Mouse (Mus musculus) gastrocnemius, adult 8-10 months (tissue): ENCODE results near the gene Mob3b. TPM values are rescaled to one million over a fixed set of nuclear protein-coding genes. Genes with fewer than 3 reads are reported as not detected.

ENCODE experiments used
- DNase-seq, 2 experiments: peaks; one replicate each; pipeline ENCODE4 v3.0.0; 2022; ENCODE audit warnings: low spot score in 2 of 2
- total RNA-seq, 4 experiments: library from RNA; stranded (reverse); gene quantifications; 2 replicates each; pipeline ENCODE4 v1.2.4; 2022

Mob3b gene
- total RNA-seq, 4 experiments from 2014 or later = 0.19 to 1.5 (median 0.50) TPM

- no peak for DNase-seq
Measured at GRCm38 (mm10) chr4:35114950-35115349, 42.3 kb downstream of the Mob3b start.

GRCm38 (mm10) chr4:35113516-35114248 is 43.6 kb downstream of the Mob3b start:
- no peak for DNase-seq

DNA sequence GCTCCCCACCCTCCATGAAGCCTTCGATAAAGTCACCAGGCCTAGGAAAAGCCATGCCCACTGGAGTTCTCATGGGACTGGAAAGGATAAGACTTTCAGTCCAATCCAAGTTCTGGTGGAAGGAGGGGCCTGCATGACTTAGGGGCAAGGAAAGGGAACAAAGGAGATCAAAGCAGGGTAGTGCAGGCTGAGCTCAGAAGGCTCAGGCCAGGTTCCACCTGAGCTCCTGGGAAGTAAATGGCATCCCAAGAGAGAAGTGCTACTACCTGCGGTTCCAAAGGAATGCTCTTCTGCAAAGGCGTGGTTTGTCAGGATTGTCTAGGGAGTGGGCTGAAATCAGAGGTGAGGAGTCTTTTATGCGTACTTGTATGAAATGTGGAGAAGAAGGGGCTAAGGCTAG is 44.8 kb downstream of the Mob3b start:
- no peak for DNase-seq

DNA sequence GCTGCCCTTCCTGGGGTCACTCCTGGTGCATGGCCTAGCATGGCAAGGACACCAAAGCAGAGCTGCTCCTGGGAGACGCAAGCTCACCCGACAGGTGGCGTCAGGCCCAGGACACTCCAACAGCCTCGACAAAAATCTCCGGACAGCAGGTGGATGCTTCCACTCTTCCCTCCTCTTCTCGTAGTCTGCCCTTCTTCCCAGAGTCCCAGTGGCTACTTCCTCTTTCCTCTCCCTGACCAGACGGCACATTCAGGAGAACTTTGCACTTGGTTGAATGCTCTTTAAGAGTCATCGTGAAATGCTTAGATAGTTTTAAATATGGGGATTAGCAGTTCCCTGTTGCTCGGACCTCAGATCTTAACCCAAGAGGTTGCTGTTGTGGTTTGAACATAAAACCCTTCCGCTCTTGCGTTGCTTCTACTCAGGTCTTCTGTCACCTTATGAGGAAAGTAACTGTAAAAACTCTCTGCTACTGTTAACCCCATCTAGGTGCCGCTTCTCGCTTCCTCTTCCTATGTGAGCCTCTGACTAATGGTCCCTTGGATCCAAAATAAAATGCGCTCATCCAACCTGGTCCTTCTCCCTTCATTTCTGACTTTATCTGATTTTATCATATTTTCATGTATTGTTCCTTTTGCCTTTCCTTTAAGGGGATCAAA is 52.0 kb downstream of the Mob3b start:
- DNase-seq = no peak

DNA sequence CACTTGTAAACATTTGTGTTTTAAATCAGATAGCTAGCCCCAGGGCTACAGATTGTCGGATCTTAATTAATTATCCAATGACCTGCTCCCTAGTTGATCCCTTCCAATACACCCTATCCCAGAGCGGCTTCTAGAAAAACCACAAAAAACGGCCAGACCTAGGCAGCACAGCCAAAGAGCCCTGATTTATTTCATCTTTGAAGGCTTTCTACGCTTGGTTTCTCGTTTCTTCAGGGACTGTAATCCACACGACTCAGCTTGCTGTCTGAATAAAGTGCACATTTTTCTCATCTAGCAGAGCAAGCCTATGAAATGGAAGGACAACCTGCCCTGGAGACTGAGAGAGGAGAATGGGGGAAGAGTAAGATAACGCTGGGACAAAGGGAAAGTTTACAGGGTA is 56.1 kb downstream of the Mob3b start:
- DNase-seq = no peak

- peak; percentile 44 to 69 for DNase-seq
Measured at GRCm38 (mm10) chr4:35099865-35100780, 57.2 kb downstream of the Mob3b start.

DNA sequence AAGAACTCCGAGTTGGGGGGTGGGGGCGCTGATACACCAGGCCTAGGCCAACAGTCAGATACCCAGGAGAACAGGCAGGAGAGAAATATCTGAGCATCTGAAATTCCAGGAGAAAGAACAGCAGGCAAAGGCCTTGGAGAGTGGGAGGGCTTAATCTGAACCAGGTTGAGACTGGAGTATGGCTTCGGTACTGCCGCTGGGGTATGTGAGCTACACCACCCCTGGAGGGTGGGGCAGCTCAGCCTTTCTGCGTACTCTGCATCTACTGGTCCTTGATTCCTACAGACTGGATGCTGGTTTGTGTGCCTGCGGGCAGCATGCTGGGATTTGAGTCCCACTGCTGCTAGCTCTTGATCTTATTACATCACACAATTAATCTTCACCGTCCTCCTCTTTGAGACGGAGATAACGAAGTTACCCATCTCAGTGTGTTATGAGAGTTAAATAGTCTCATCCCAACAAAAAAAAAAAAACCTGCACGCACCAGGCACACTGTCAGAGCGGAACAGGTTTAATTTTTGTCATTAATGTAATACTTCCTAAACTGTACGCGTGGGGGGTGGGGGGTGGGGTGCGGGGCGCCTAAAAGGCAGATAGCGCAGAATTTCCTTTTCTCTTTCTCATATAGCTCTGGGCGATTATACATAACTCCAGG is 57.9 kb downstream of the Mob3b start:
- no peak for DNase-seq

- DNase-seq = no peak
Measured at GRCm38 (mm10) chr4:35098552-35098951, 58.7 kb downstream of the Mob3b start.

GRCm38 (mm10) chr4:35096226-35097175 is 60.8 kb downstream of the Mob3b start:
- no peak for DNase-seq

- no peak for DNase-seq
Measured at GRCm38 (mm10) chr4:35092457-35092856, 64.8 kb downstream of the Mob3b start.

DNA sequence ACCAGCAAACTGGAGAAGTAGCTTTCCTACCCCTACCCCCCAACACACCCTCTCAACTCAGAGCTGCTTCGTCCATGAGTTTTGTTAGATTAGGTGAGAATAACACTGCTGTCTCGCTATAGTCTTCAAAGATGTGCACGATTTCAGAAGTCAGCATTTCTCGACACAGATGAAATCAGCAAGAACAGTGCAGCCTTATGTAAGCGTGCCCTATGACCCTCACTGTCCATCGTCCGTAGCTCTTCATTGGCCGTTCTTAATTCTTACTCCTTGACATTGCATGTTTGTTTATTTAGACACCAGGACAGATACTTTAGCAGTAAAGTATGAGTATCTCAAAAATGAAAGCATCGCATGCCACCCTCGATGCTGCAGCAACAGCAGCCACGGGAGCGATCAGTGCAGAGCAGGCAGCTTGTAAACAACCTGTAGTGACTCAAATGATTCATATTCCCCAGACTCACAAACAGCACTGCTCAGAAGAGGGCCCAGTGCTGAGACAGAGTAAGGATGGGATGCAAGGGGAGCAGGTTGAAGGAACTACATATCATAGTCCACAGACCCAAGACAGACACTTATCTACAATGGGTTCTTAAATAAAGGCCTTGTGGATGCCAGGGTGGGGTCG is 66.0 kb downstream of the Mob3b start:
- DNase-seq = no peak

DNA sequence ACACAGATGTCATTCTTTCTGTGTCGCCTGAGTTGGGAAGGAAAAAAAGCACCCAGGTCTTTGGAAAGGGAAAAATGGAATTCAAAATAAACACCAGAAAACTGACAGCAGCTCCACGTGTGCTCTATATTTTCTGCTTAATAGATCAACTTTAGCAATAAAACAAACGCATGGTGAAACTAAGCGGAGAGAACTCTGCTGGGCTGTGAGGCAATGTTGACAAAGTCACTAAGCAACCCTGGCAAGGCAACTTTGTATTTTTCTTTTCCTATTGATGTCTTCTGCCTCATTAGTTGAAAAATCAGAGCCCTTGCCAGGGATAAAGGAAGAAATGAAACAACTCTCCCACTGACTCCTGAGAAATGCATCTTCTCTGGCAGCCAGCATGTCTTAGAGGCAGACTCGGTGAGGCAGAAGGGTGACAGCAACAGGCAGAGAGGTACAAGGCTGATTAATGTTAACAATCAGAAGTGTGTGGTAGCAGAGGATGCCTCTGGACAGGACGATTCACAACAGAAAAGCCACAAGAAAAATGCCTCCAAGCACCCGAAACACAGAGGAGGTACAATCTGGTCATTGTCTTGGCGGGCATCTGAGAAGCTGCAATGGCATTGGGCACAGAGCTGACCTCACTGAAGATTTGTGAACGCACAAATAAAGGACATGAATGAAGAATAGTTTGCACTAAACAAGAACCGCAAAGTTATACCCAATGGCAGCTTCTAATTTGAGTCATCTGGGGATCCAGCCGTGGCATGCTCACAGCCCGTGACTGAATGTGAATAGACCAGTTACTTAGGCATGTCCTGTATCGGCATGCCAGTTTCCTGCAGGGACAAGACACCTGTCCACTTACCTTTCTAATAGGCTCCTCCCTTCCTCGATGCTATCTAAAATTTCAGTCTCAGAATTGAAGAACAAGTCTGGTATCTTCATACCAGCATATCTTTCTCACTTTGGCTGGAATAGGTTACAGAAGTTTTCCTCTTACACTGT is 67.7 kb downstream of the Mob3b start:
- no peak for DNase-seq

GRCm38 (mm10) chr4:35086067-35086700 is 71.1 kb downstream of the Mob3b start:
- DNase-seq = no peak

DNA sequence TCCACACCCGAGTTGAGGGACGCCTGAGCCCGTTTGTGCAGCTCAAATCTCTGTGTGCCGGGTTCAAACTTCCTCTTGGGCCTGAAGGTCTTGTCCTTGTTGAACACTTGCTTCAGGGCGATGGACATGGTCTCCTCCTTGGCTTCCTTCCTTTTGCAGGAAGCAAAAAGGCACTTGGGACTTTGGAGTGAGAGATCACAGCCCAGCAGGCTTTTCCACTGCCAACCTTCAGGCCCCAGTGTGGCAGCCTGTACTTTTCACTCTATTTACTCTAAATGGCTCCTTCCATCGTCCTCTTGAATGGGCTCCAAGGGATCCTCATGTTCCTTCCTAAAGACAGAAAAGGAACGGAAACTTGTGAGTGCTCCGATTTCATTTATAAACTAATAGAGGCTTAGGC is 73.2 kb downstream of the Mob3b start:
- no peak for DNase-seq

DNA sequence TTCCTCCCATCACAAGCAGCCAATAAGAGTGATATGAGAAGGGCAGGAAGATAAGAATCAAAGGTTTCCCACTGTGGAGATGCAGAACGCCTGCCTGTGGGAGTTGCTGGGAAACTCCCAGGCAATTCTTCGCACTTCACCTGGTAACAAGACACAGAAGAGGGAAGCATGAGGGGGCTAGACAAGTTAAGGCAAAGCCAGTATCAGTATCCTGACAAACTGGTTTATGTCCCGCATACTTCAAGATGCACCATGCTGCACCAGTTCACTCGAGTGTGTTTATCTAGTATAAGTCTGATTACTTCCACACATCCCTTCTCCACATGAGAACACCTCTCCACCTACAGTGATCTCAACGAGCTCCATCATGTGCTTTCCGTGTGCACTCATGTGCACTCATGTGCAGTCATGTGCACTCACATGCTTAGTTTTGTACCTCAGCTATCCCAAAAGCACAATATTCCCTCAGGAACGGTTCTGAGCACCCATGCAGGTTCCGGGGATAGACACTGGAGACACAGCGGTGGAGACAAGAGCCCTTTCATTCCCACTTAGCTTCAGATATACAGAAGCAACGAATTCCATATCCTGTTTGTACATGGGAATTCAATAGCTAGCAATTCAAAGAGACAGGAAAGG is 74.7 kb downstream of the Mob3b start:
- no peak for DNase-seq

GRCm38 (mm10) chr4:35080285-35080684 is 77.0 kb downstream of the Mob3b start:
- no peak for DNase-seq

GRCm38 (mm10) chr4:35068739-35069138 is 88.5 kb downstream of the Mob3b start:
- no peak for DNase-seq

GRCm38 (mm10) chr4:35066163-35066562 is 91.1 kb downstream of the Mob3b start:
- no peak for DNase-seq
